ENCODE assay signal across 8 mouse cellular contexts in the genomic region with DNA sequence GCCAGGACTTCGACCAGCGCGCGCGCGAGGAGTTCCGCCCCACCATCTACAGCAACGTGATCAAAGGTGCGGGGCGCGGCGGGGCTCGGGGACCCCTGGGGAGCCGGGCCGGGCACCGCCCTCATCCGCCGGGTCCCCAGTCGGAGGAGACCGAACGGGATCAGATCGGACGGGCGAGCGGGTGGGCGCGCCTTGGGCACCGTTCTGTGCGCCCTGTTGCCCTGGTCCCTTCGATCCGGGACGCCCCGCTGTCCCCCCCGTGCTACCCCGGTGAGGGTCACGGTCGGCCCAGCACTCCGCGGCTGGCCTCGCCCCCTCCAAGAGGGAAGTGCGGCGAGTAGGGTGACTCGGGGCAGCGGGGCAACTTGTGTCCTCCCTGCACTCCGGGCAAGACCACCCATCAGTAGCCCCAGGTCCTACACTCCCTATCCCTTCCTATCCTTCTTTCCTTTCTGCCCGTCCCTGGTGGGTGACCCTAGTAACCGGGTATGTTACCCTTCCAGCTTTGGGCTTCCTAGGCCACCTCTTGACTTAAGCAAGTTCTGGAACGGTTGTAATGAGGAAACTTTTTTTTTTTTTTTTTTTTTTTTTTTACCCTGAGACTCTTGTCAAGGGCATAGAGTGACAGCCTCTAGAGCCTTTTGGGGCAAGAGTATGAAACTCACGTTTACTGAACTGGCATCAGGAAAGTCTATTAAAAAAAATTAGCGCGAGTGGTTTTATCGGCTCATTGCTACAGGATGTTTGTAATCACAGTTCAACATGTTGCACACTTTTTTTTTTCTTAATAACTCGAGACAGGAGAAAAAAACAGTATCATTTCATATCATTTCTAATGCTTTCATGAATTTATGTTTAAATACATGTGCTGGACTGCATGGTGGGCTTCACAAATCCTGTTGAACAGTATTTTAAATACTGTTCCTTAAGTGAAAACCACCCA. TPM values are rescaled to one million over a fixed set of nuclear protein-coding genes. Genes with fewer than 3 reads are reported as not detected.
DNase-seq lines count a peak whose midpoint lies in the region; ATAC-seq and TF ChIP-seq lines count a peak whose summit lies in the region.

No protein-coding gene starts in this region.

- peak overlapping the region; percentile 73 for H3K4me2 ChIP-seq in stomach, postnatal 0 days (replicated peaks; ENCODE audit: low read depth)

- H3K4me1 ChIP-seq in erythroblast, embryonic 14.5 days (ENCODE audit: control insufficient read depth) = peaks cover 81% of the 10 kb centered on the region
- H3K4me1 ChIP-seq in limb, embryonic 10.5 days = peaks cover 34% of the 10 kb centered on the region
- H3K4me1 ChIP-seq in stomach, postnatal 0 days (replicated peaks; ENCODE audit: control insufficient read depth, insufficient read depth) = peaks cover 21% of the 10 kb centered on the region

- no peak for TF ChIP-seq CTCF in stomach, postnatal 0 days (IDR thresholded peaks at IDR 0.05; ENCODE audit: low read depth)

- peak; percentile 66 for DNase-seq in 416B (ENCODE audit: low read depth)
- DNase-seq in adipocyte (ENCODE audit: low spot score) = peak; percentile 52
- DNase-seq in heart, postnatal 14 days = peak; percentile 62 to 64
- peak; percentile 70 for DNase-seq in limb, embryonic 10.5 days (ENCODE audit: low spot score)
- DNase-seq in stomach, postnatal 0 days (ENCODE audit: low spot score) = peak; percentile 63
- DNase-seq in left cerebral cortex, postnatal 36 days (ENCODE audit: low spot score in 2 of 2) = no peak

- no peaks in the 10 kb centered on the region for H3K27me3 ChIP-seq in erythroblast, embryonic 14.5 days (ENCODE audit: control insufficient read depth)
- peaks cover 5% of the 10 kb centered on the region for H3K27me3 ChIP-seq in limb, embryonic 10.5 days (ENCODE audit: low read depth, poor library complexity, severe bottlenecking)
- no peaks in the 10 kb centered on the region for H3K27me3 ChIP-seq in stomach, postnatal 0 days (ENCODE audit: control insufficient read depth, insufficient read depth, low read length)

- H3K9me3 ChIP-seq in erythroblast, embryonic 14.5 days (ENCODE audit: control insufficient read depth, low read length) = no peaks in the 10 kb centered on the region
- H3K9me3 ChIP-seq in limb, embryonic 10.5 days (replicated peaks) = no peaks in the 10 kb centered on the region
- H3K9me3 ChIP-seq in stomach, postnatal 0 days (ENCODE audit: control insufficient read depth, low read length) = no peaks in the 10 kb centered on the region

- peak overlapping the region; percentile 87 for H3K4me3 ChIP-seq in erythroblast, embryonic 14.5 days (replicated peaks)
- H3K4me3 ChIP-seq in limb, embryonic 10.5 days = peak overlapping the region; percentile 84
- H3K4me3 ChIP-seq in stomach, postnatal 0 days (ENCODE audit: low read depth, low read length) = peak overlapping the region; percentile 90

- peak overlapping the region; percentile 96 for H3K27ac ChIP-seq in limb, embryonic 10.5 days
- H3K27ac ChIP-seq in stomach, postnatal 0 days (replicated peaks) = peak overlapping the region; percentile 98

- peak overlapping the region; percentile 96 for H3K9ac ChIP-seq in stomach, postnatal 0 days (ENCODE audit: low read length)

- peaks cover 41% of the 10 kb centered on the region for H3K36me3 ChIP-seq in erythroblast, embryonic 14.5 days (ENCODE audit: control insufficient read depth)
- peaks cover 37% of the 10 kb centered on the region for H3K36me3 ChIP-seq in limb, embryonic 10.5 days
- H3K36me3 ChIP-seq in stomach, postnatal 0 days (ENCODE audit: control insufficient read depth, insufficient read depth, low read length) = no peaks in the 10 kb centered on the region

- 3% methylated on average over 53 of the region's 53 CpGs for WGBS in limb, embryonic 10.5 days
- WGBS in stomach, postnatal 0 days = 1% methylated on average over 50 of the region's 53 CpGs

- peak; percentile 22 for ATAC-seq in megakaryocyte-erythroid progenitor cell, adult 5-6 weeks (replicated peaks; ENCODE audit: low FRiP score, low TSS enrichment, poor library complexity, severe bottlenecking)
- peak; percentile 39 for ATAC-seq in stomach, postnatal 0 days (ENCODE audit: low FRiP score, low TSS enrichment)

- no peak for TF ChIP-seq EP300 in stomach, postnatal 0 days (optimal IDR thresholded peaks at IDR 0.05)

- intact Hi-C loops in heart, postnatal 14 days (cut with DNase I) = loop anchor here (1.0 kb wide), 1 partner anchor 62 kb away; a partner anchor contains a TSS
- intact Hi-C loops in left cerebral cortex, postnatal 36 days (cut with DNase I) = loop anchor here (5.0 kb wide), 1 partner anchor 64 kb away; a partner anchor contains a TSS

RNA-seq across cellular contexts. Expression of a gene that starts 0.8 kb away (rescaled TPM):
- polyA plus RNA-seq in erythroblast, embryonic 14.5 days (2012) = 4.0 TPM in 2 replicates
- total RNA-seq in heart, postnatal 14 days (2021) = 10 to 100 TPM; 37.6 to 38.4 TPM
- 20.1 and 20.6 TPM in 2 replicates for polyA plus RNA-seq in limb, embryonic 10.5 days (2016; fragmentation: Nextera tagmentation; extraction: Ambion mirVana)
- 34.0 and 40.6 TPM in 2 replicates for total RNA-seq in megakaryocyte-erythroid progenitor cell, adult 5-6 weeks (2014; fragmentation: Nextera tagmentation)
- 36.7 and 37.1 TPM in 2 replicates for total RNA-seq in megakaryocyte-erythroid progenitor cell, adult 5-6 weeks (2017)
- polyA plus RNA-seq in stomach, postnatal 0 days (2015; fragmentation: Nextera tagmentation; extraction: Ambion mirVana) = 46.5 and 49.5 TPM in 2 replicates
- 10 to 100 TPM; 47.6 to 48.0 TPM for total RNA-seq in left cerebral cortex, postnatal 36 days (2021)

RNA-seq across cellular contexts. Expression of a gene that starts 50.3 kb away (rescaled TPM):
- polyA plus RNA-seq in erythroblast, embryonic 14.5 days (2012) = 0.02 TPM in 1 of 2 replicates, not detected in the other
- total RNA-seq in heart, postnatal 14 days (2021) = not detected
- not detected in 2 replicates for polyA plus RNA-seq in limb, embryonic 10.5 days (2016; fragmentation: Nextera tagmentation; extraction: Ambion mirVana)
- 0.12 TPM in 1 of 2 replicates, not detected in the other for total RNA-seq in megakaryocyte-erythroid progenitor cell, adult 5-6 weeks (2014; fragmentation: Nextera tagmentation)
- total RNA-seq in megakaryocyte-erythroid progenitor cell, adult 5-6 weeks (2017) = 1.2 TPM in 1 of 2 replicates, not detected in the other
- not detected in 2 replicates for polyA plus RNA-seq in stomach, postnatal 0 days (2015; fragmentation: Nextera tagmentation; extraction: Ambion mirVana)
- not detected for total RNA-seq in left cerebral cortex, postnatal 36 days (2021)

Comparison
In these comparisons a context has a peak if more than half of its experiments do, and no peak if none do; other contexts are left out.
1. DNase-seq: peak in 416B (single experiment), adipocyte (single experiment), heart, postnatal 14 days (2 of 2), limb, embryonic 10.5 days (single experiment) and stomach, postnatal 0 days (single experiment); none in left cerebral cortex, postnatal 36 days (0 of 2).
2. Peak in every context shown above with its lines, with median percentiles within 50 percentile points of each other: H3K4me3 ChIP-seq.